Mouse (Mus musculus) forebrain, postnatal 0 days (tissue): Measurements from ENCODE around the gene Rasef. TPM values are rescaled to one million over a fixed set of nuclear protein-coding genes. Genes with fewer than 3 reads are reported as not detected.

Experiments used
- ATAC-seq: fragments of 200-750 bp; cut with Nextera tagmentation; 2 replicates; pipeline ENCODE4 v1.8.0; 2017; ENCODE audit warnings: mild to moderate bottlenecking, moderate library complexity
- DNase-seq: peaks from one replicate; pipeline ENCODE4 v3.0.0-alpha.2; 2015
- H3K27ac ChIP-seq: fragments of 300-500 bp; sonication (generic); 2 replicates; pipeline ENCODE4 v1.5.1; 2014; ENCODE audit warnings: low read depth, mild to moderate bottlenecking, antibody characterized with exemption, low read length, moderate library complexity, mixed read lengths
- H3K27me3 ChIP-seq: fragments of 300-500 bp; sonication (generic); 2 replicates; pipeline ENCODE4 v1.6.1; 2014; ENCODE audit warnings: mild to moderate bottlenecking, low read length, mixed read lengths; ENCODE audit not compliant: insufficient read depth
- H3K36me3 ChIP-seq: fragments of 300-500 bp; sonication (generic); 2 replicates; pipeline ENCODE4 v1.6.1; 2014; ENCODE audit warnings: mild to moderate bottlenecking, moderate library complexity; ENCODE audit not compliant: insufficient read depth
- H3K4me1 ChIP-seq: fragments of 300-500 bp; sonication (generic); 2 replicates; pipeline ENCODE4 v1.6.1; 2014; ENCODE audit warnings: antibody characterized with exemption; ENCODE audit not compliant: insufficient read depth
- H3K4me2 ChIP-seq: fragments of 300-500 bp; sonication (generic); 2 replicates; pipeline ENCODE4 v1.6.1; 2014; ENCODE audit warnings: low read depth, mild to moderate bottlenecking, moderate library complexity
- H3K4me3 ChIP-seq: fragments of 300-500 bp; sonication (generic); 2 replicates; pipeline ENCODE4 v1.5.1; 2014; ENCODE audit warnings: low read depth, low read length, mixed read lengths
- H3K9ac ChIP-seq: fragments of 300-500 bp; sonication (generic); 2 replicates; pipeline ENCODE4 v1.6.1; 2014; ENCODE audit warnings: mild to moderate bottlenecking
- H3K9me3 ChIP-seq: fragments of 300-500 bp; sonication (generic); 2 replicates; pipeline ENCODE4 v1.6.1; 2016; ENCODE audit warnings: low read length
- CTCF ChIP-seq: sonication (generic); IDR thresholded peaks from 2 replicates; pipeline ENCODE4 v1.5.1; 2016; ENCODE audit warnings: antibody characterized with exemption, control low read depth, low read depth
- WGBS: fragments of 180-500 bp; shearing (Covaris S2); extraction: QIAGEN DNeasy Blood & Tissue Kit; methylation state at CpG from one replicate; pipeline ENCODE4 v1.1.7; 2014; 5-methylcytosine and 5-hydroxymethylcytosine counted together
- polyA plus RNA-seq: library from polyadenylated mRNA; unstranded; fragments of >200 nt; fragmentation: Nextera tagmentation; extraction: Ambion mirVana; gene quantifications from 2 replicates; pipeline ENCODE4 v1.2.1, GENCODE M21; 2015
- total RNA-seq: library from RNA; depleted of rRNA; stranded (reverse); fragments of >200 nt; gene quantifications from 2 replicates; pipeline ENCODE4 v1.2.3, GENCODE M21; 2014; rRNA removed

Gene Rasef
- 1.1 and 1.2 TPM in 2 replicates for total RNA-seq
- 0.18 and 0.24 TPM in 2 replicates for polyA plus RNA-seq

DNA sequence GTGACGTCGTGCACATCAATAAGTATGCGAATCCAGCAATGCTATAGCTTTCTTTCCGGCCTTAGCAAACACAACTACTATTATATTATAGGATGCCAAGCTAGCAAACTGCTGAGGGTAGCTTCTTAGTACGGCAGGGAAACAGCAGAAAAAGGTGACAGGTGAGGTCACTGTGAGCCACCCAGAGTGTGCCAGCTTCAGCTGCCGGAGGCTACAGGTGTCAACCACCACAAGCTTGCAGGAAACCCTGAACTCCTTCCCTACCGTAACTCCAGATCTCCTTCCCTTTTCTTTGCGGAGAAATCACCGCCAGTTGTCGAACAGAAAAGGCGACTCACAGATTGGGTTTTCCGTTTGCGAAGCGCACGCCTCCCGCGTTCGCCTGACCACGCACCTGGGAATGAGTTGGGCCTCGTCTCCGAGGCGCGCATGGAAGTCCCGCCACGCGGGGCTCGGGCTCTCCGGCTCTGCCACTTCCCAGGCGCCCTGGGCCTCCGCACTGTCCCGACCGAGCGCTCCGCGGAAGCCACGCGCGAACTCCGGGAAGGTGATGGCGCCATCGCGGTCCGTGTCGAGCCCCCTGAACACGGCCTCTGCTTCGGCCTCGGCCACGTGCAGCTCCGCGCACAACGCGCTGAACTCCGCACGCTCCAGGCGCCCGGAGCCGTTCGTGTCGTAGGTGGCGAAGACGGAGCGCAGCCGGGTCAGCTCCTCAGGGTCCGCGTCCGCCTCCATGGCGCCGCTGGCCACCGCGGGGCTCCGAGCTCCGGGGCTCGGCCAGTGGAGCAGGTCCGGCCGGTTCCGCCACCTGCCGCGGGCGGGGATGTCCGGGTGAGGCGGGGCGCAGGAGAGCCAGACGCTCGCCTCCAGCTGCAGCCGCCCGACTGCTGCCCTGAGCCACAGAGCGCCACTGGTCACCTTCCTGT is at the start of gene Rasef:
Rasef (minus strand) TSS at position 735 of the 926 bp plus-strand sequence.
- DNase-seq: peak; percentile 56
- peak within 1 kb of the TSS; percentile 99 for H3K4me2 ChIP-seq
- TF ChIP-seq CTCF: no peak
- peak; percentile 90 for ATAC-seq
- H3K36me3 ChIP-seq: no peaks in the 10 kb centered on the region
- no peaks in the 10 kb centered on the region for H3K9me3 ChIP-seq
- 0 out of 2 replicates have a peak, but pooled peaks cover 5% of the 10 kb centered on the region for H3K4me1 ChIP-seq
- WGBS: 5% methylated on average over 87 of the region's 87 CpGs
- peak within 1 kb of the TSS; percentile 52 for H3K4me3 ChIP-seq
- H3K9ac ChIP-seq: peak within 1 kb of the TSS; percentile 64
- no peak within 1 kb of the TSS for H3K27ac ChIP-seq
- H3K27me3 ChIP-seq: peaks cover 6% of the 10 kb centered on the region; the same call in 1 of the 2 replicates

DNA sequence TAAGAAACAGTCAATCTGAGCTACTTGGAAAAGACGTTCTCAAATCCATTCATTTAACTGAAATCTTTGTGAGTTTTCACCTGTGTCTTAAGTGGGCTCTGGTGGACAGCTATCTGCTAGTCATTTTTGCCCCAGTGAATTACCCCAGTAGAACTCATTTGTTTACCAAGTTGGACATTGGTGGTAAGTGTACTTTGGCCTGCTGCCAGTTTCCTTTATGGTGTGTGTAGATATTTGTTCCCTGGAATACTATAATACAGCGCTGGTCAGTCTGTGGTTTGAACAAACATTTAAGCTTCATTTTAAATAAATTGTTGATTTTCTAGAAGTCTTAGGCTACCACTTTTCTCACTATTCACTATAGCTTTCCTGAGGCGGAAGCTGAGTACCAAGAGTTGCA is 35.8 kb upstream of the Rasef start:
- DNase-seq (no peak), ATAC-seq (no peak)
- no peak for TF ChIP-seq CTCF
- no peak overlapping the region for H3K4me2 ChIP-seq
- no peak overlapping the region for H3K4me3 ChIP-seq
- H3K27me3 ChIP-seq: no peaks in the 10 kb centered on the region
- H3K36me3 ChIP-seq: no peaks in the 10 kb centered on the region
- 85% methylated on average over 3 of the region's 3 CpGs for WGBS
- no peaks in the 10 kb centered on the region for H3K9me3 ChIP-seq
- H3K9ac ChIP-seq: no peak overlapping the region
- no peaks in the 10 kb centered on the region for H3K4me1 ChIP-seq
- no peak overlapping the region for H3K27ac ChIP-seq

DNA sequence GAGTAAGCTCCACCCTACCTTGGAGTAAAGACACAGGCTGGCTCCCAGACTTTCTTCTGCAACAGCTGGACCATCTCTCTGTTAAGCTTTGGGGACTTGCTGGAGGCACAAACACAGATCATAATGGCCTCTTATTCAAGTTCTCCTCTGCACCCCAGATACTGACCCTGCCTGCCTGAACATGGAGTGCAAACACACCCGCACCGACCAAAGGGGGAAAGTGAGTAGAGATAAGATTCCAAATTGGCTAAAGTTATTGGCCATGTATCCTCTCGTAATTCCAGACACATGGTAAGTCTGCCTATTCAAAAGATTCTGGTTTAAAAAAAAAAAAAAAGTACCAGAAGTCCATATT is 369 bp upstream of the Rasef start:
- Histone ChIP-seq H3K27me3 (peaks cover 6% of the 10 kb centered on the region; the same call in 1 of the 2 replicates), H3K27ac (no peak overlapping the region), H3K9me3 (no peaks in the 10 kb centered on the region), H3K36me3 (no peaks in the 10 kb centered on the region), H3K4me1 (0 out of 2 replicates have a peak, but pooled peaks cover 5% of the 10 kb centered on the region), H3K4me2 (peak overlapping the region; percentile 99), H3K4me3 (peak overlapping the region; percentile 52), H3K9ac (peak overlapping the region; percentile 64; the same call in 1 of the 2 replicates)
- WGBS: 40% methylated on average over 3 of the region's 3 CpGs
- no peak; the same call in 1 of the 2 replicates for ATAC-seq
- peak; percentile 7 for DNase-seq
- no peak for TF ChIP-seq CTCF

DNA sequence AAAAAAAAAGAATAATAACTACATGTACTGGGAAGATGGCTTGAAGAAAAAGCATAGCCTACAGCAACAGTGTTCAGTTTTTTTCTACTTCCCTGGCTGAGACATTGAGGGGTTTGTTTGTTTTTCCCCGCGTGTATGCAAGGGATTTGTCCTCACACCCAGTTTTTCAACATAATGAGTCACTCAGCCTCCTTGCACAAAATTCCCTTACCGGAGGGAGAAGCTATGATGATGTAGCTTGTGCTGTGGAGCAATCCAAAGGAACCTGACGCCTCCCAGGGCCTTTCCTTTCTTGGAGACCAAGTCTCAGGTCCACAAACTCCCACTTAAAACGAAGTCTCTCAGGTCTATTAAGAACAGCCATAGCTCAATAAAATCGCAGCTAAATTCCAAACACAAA is 1.3 kb downstream of the Rasef start:
- no peaks in the 10 kb centered on the region for H3K36me3 ChIP-seq
- peaks cover 6% of the 10 kb centered on the region; the same call in 1 of the 2 replicates for H3K27me3 ChIP-seq
- H3K4me2 ChIP-seq: no peak overlapping the region
- WGBS: 62% methylated on average over 6 of the region's 6 CpGs
- no peak for ATAC-seq
- 0 out of 2 replicates have a peak, but pooled peaks cover 5% of the 10 kb centered on the region for H3K4me1 ChIP-seq
- no peak for TF ChIP-seq CTCF
- no peak for DNase-seq
- H3K9ac ChIP-seq: no peak overlapping the region
- no peak overlapping the region for H3K4me3 ChIP-seq
- H3K27ac ChIP-seq: no peak overlapping the region
- no peaks in the 10 kb centered on the region for H3K9me3 ChIP-seq

DNA sequence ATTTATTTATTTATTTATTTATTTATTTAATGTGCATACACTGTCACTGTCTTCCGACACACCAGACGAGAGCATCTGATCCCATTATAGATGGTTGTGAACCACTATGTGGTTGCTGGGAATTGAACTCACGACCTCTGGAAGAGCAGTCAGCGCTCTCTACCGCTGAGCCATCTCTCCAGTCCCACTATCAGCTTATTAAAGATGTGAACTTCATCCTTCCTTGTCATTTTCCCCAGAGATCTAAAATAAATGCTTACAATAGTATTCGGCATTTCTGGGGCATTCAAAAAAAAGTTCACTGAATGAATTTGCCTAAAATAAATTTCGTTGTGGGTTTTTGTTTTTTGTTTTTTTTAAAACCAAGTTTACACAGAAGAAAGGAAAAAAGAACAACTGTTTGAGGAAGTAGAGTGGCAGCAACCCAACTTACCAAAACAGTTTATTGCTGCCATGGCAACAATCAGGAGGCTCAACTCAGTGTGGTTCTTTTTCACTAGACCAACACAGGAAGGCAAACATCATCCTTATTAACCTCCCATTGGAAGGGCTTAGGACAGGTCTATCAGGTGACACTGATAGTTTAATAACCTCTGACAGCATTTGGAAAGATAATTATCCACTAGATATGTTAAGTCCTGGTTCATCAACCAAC is 2.6 kb downstream of the Rasef start:
- Histone ChIP-seq H3K9me3 (no peaks in the 10 kb centered on the region), H3K4me3 (no peak overlapping the region), H3K9ac (no peak overlapping the region), H3K27me3 (peaks cover 6% of the 10 kb centered on the region; the same call in 1 of the 2 replicates), H3K4me2 (no peak overlapping the region), H3K27ac (no peak overlapping the region), H3K36me3 (no peaks in the 10 kb centered on the region), H3K4me1 (0 out of 2 replicates have a peak, but pooled peaks cover 5% of the 10 kb centered on the region)
- peak; percentile 8 for DNase-seq
- ATAC-seq: no peak
- TF ChIP-seq CTCF: no peak
- 84% methylated on average over 7 of the region's 7 CpGs for WGBS

DNA sequence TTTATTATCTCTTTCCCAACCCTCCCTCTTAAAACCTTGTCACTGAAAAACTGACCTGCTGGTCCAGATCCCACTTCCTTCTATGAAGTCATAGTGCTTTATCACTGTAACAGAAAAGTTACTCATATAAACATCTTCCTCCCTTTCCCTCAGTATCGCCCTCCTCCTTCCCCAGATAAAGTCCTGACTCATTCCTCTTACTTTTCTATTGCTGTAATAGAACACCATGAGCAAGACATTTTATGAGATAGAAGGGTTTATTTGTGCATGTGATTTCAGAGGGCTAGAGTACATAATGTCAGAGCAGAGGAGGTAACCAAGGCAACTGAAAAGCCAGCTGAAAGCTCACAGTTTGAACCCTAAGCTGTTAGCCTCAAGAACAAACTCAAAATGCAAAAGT is 6.6 kb downstream of the Rasef start:
- Histone ChIP-seq H3K27ac (no peak overlapping the region), H3K9ac (no peak overlapping the region), H3K36me3 (no peaks in the 10 kb centered on the region), H3K9me3 (no peaks in the 10 kb centered on the region), H3K27me3 (no peaks in the 10 kb centered on the region), H3K4me1 (no peaks in the 10 kb centered on the region), H3K4me3 (no peak overlapping the region), H3K4me2 (no peak overlapping the region)
- DNase-seq (no peak), ATAC-seq (no peak)
- 89% methylated on average over 1 of the region's 1 CpGs for WGBS
- TF ChIP-seq CTCF: no peak
